Mouse (Mus musculus): ENCODE measurements at regions not wholly inside any gene's neighbourhood (a gene's known extent, or its start where the extent isn't known, plus 50 kb on each side); places are given as distances from the start of the nearest gene placed in this dataset.
A peak's percentile ranks its signal among the peaks of the same experiment; 100 is the strongest.
"Not testable (repeated sequence)": the region's sequence is repeated elsewhere in the genome, so short reads cannot be mapped to it uniquely, and the experiment has no call there.

DNA sequence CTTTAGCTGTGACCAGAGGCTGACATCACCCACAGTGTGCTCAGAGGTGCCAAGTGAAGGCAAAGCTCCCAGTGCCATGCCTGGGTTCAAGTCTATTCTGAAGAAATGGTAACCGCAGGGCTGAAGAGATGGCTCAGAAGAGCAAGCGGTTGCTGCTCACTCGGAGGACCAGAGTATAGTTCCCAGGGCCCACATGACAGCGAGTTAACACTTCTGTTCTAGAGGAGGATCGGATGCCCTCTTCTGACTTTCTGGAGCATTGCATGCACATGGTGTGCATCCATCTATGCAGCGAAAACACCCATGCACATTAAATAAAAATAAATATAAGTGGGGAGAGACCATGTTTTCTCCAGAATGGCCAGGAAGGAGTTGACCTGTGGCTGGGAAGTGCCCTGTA, 209.5 kb downstream of the Sorl1 start:
- no peak for DNase-seq (ENCODE audit: low spot score in 2 of 2)

DNA sequence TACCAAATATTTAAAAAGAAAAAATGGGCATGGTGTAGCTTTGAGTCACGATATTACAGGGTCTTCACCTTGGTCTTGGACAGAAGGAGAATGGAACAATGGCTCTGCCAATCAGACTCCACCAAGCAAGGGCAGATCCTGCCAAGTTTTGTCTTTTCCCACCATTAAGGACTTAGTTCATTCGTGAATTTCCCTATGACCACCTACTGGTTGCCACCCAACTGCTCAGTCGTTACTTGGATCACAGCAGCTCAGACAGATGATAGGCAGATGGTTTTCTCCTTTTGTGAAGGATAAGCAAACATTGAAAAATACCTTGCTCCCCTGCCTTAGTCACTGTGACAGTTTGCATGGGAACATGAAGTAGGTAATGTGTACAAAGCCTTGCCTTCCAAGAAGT, 210.2 kb downstream of the Sorl1 start:
- DNase-seq (ENCODE audit: low spot score in 2 of 2): no peak

DNA sequence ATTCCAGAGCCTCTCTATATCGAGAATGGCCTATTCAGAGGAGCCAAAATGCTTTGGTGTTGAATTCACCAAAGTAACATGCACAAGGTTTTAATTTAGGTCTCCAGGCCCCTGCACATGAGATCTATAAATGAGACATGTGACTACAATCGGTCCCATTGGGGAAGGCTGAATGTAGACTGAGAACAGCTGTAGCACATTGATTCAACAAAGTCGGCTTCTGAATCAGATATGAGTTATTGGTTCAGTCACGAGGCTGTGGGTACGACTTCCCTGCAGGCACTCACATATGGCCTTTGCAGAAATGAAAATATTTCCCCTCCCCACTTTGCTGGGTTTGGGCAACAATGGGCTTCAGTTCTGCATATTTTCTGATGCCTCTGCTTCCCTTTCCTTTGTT, 211.6 kb downstream of the Sorl1 start:
- DNase-seq (ENCODE audit: low spot score in 2 of 2): no peak

DNA sequence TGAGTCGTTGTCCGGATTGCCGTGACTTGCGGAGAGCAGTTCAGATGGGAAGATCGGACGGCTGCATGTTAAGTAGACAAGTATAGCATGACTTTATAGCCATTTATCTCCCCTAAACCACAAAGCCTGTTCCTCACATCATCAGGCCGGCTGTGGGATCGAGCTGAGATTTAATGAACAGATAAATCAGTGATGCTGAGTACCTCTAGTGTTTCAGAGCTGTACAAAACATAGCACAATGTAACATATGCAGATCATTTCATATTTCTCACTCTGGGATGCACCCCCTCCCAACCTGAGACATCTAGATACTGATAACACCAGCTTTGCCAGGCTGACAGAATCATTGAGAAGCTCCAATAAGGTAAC, 223.5 kb downstream of the Sorl1 start:
- DNase-seq (ENCODE audit: low spot score in 2 of 2): no peak

DNA sequence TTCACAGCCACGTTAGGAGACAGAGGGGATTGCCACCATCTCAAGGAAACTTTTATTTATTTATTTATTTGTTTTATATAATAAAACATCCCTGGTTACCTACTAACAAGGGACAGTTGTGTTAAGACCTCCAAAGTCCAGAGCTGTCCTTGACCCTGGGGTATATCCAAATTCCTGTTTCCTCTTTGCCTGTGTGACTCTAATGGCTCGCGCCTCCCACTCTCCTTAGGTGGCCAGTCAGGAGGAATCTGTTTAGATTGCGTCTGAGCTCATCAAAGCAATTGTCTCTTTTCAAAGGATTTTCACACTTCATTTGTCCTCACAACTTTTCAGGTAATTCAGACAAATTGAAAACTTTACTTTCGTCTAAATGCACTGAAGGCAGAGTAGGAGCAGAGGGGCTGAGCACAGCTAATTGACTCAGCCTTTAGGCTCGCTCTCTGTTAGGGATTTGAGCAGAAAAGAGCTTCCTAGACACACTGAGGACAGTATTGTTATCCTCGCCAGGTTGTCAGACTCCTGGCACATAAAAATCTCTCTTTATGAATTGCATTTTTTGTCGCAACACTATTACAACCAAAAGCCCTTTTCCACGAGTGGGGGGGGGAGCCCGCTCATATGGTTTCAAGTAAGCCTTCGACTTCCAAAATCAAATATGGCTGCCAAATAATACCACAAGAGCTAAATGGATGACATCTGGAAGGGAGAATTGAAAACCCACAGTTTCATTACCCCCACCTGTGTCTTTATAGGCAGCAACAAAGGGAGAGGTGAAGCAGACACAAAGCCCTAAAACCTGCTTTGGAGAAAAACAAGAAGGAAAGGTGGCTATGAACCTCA, 224.1 kb downstream of the Sorl1 start:
- DNase-seq (ENCODE audit: low spot score in 2 of 2): no peak

DNA sequence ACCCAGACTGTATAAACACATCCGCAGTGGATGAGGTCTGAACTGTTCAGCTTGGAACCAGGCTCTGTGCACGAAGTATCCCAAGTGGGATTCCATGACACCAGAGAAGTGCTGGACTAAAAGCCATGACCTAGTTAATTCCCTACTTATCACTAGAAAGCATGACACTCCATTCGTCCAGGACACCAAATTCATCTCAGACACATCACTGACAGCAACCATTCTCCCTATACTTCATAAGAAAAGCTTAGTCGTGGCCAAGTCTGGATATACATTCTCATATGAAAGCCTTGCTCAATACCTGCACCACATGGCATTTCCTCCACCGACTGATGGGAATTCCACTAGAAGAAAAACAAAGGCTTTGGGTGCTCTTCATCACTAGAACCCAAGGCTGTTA, 229.0 kb downstream of the Sorl1 start:
- DNase-seq (ENCODE audit: low spot score in 2 of 2): no peak

DNA sequence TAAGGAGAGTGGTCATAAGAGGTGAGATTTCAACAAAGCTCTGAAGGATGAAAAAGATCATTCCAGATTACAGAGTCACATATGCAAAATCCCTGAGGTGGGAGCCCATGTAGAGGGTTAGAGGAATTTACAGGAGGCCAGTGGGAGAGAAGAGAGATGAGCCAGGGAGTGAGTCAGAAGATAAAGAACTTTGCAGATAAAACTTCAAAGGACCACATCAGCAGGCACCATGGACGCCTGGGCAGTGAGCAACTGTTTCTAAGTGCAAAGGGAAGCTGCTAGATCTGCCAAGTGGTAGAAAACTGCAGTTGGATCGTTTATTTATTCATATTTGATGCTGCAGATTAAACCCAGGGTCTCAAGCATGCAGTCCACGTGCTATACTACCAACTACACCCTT, 231.3 kb downstream of the Sorl1 start:
- DNase-seq (ENCODE audit: low spot score in 2 of 2): no peak

DNA sequence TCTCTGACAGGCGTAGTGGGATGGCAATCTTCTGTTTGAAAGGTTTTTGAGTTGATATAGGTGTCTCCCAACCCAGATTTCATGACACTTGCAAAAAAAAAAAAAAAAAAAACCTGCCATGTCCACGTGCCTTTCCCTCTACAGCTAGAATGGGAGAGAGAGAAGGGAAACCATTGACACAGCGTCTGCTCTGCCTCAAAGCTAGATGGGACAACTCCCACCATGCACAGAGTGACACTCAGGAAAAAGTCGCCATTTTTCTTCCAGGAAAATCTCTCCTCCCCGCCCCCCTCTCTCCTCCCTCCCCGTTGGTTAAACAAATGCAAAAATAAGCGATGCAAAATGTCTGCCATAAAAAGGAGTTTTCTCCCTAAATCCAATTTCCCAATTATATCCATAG, 232.9 kb downstream of the Sorl1 start:
- DNase-seq (ENCODE audit: low spot score in 2 of 2): no peak

DNA sequence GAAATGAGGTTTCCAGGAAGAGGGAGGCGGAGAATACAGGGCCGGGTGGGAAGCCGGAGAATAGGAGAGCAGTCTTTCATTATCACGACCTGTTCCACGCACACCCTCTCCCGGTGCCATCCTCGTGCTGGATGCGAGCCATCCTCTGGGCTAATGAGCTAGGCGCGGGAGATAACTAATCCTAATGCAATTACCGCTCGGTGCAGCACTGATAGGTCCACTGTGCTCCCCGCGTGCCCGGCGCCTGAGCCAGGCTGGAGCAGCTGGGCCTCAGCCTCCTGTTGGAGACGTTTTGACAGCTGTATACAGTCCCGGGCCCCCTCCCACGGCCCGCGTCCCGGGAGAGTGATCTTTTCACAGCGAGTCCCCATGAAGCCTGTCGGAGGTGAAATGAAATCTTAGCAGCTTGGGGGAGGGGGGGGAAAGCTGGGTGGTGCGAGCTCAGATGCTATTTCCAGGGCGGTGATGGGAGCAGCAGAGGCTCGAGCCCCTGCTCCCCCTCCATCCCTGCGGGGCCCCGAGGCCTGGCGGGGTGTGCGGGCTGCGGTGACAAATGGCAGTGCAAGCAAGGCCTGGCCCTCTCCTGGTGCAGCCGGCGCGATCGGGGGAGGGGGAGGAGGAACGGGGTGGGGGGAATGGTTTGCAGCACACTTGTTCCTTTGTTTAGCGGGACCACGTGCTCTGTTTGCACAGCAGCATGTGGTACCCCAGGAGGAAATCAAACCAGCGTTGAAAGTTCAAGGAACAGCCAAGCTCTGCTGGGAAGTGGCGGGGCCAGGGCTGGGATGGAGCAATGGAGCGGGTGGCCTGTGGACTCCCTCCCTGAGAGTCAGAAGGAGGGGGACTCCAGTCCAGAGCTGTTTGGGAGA, 233.6 kb downstream of the Sorl1 start:
- DNase-seq (ENCODE audit: low spot score in 2 of 2): peak; percentile 48 to 66

DNA sequence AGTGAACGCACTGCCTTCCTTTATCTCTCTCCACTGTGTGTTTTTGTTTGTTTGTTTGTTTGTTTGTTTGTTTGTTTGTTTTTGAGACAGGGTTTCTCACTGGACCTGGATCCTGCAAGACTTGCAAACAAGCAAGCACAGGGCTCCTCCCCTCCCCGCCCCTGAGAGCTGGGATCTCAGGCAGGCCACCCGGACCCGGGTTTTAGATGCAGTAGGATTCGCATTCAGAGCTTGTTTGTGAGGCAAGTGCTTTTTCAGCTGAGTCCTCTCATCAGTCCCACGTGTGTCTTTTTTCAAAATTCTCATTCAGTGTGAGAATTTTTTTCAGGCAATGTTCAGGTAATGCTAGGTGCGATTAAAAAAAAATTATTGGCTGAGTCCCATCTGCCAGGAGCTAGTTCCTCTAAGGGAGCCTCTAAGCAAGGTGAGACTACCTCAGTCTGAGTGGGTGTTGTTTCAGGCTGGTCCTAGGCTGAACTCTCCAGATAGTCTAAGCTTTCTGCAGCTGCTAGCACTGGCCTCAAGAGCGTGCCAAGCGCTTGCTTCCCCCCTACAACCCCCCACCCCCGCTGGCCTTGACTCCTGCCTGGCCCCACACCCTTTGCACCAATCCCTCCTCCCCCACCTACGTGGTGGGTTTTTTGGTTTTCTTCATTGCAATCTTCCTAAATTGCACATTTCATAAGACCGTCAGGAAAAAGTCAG, 234.4 kb downstream of the Sorl1 start:
- no peak for DNase-seq (ENCODE audit: low spot score in 2 of 2)

DNA sequence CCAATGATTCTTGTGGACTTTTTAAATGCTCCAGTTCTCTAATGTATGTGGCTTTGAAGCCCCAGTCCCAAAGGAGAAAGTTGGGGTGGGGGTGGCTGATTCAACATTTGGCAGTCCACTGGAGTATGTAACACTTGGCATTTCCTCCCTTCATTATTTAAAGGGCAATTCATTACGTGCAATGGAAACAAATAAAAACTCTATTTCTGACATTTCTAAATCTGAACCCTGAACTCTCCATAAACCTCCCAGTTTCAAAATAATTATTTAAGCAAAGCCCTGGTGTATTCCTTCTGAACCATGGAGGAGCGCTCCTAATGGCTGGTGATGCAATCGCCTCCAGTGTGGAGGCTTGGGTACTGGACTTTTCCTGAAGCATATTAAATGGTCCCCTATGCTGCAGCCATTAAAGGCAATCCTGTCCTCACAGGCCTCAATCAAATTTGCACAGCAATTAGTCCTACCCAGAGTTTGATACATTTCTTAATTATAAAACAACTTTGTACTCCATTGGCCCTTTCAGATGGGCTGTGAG, 235.4 kb downstream of the Sorl1 start:
- no peak for DNase-seq (ENCODE audit: low spot score in 2 of 2)

DNA sequence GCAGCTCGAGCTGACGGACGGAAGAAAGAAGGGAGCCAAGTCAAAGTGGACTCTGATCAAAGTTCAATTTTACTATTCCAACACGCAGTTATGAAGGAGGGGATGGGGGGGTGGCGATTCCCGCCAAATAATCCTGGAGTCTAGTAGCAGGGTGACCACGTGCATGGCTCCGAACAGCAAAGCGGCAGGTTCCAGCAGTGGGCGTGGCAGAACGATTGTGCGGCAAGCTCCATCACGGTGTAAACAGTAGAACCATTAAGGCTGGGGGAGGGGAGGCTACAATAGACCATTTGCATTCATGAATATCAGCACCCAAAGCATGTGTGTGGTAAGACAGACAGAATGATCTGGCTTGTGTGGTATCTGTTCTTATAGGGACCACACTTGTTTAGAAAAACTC, 237.6 kb downstream of the Sorl1 start:
- not testable (repeated sequence) for DNase-seq (ENCODE audit: low spot score in 2 of 2)

DNA sequence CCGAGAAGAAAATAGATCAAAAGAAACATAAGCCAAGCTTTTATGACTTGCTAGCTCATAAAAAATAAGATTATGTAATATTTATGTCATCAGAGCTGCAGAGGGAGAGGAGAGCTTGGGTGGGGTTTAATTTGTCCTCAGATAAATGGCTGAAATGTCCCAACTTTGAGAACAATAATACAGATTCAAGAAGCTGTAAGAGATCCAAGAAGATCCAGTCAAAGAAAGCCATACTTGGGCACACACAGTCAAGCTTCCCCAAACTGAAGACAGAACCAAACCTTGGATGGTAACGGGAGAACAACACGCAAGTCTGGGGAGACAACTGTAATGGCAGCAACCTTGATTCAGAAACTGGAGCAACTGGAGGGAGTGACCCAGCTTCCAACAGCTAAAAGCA, 243.6 kb downstream of the Sorl1 start:
- no peak for DNase-seq (ENCODE audit: low spot score in 2 of 2)

DNA sequence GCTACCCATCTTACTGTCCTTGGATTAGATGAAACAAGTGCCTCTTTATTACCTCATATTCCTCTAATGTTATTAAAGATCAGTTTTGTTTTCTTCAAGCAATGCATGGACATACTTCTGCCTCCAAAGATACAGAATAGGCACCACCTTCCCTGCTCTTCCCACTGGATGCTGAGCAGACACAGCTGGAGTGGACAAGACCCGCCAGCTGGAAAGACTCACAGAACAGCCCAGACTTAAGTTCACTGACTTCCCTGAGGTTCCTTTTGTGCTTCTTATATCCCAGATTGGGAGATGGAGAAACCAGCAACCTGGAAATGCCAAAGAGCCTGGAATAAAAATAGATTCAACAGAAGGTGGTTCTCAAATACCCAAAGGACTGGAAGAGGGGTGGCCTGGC, 245.0 kb downstream of the Sorl1 start:
- no peak for DNase-seq (ENCODE audit: low spot score in 2 of 2)

DNA sequence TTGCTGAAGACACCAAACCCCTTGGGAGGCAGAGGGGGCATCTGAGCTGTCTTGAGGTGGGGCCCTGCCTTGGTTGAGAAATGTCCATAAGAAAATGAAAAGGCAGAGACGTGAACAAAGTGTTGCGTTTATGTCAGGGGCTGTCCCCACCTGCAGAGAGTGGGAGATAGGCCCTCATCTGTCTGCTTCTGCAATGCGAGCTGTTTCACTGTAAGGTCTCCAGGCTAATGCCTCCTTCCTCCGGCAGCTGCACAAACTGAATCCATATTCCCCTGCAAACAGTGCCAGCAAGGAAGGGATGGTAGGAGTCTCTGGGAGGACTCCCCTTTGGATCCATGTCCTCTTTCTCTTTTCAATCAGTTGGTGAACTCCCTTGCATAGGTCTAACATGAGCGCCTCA, 263.0 kb downstream of the Sorl1 start:
- DNase-seq (ENCODE audit: low spot score in 2 of 2): no peak

DNA sequence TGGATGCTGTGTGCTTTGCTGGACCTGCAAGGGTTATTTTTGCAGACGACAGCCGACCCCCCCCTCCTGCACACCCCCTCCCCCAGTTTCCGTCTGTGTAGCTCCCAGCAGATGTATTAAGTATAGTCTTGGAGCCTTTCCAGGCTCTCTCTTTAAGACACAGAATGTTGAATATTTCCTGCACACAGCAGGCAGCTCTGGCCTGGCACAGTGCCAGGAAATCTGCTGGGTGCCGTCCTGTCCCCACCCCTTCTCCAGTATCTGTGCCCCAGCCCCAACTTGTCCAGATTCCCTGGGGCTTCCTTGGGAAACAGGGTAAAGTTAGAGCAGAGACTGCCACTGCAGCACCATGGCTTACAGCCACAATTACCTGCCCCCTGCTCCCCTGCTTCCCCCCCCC, 263.4 kb downstream of the Sorl1 start:
- peak; percentile 38 for DNase-seq (ENCODE audit: low spot score in 2 of 2)

DNA sequence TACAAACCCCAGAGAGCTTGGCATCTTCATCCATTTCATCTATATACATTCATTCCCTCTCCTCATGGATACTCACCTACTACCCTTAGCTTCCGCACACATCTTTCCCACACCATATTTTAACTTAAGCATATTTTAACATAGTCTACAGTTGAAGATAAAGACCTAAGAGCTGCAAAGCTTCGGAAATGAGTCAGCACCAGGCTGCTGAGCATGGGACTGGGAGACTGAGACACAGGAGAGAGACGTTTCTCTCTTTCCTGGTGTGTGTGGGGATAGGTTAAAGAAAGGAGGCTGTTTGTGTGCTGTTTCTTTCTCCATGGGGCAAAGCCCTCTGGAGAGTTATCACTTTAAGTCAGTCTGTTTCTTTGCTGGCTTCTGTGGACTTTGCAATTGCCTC, 264.3 kb downstream of the Sorl1 start:
- no peak for DNase-seq (ENCODE audit: low spot score in 2 of 2)

DNA sequence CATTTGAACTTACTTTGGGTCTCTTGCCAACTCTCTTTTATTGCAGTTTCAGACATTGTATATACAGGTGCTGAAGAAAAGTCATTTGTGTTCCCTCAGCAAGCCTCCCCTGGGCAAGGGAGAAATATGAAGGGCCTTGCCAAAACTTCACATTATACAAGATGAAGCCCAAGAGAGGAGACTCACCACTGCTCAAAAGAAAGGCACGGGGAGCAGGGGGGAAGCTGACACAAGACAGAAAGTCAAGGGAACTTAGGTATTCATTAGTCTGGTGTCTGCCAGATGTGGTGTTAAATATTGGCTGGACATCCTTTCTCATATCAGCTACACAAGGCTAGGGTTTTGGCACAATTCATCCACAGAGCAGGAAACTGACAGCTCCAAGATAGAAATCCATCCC, 272.0 kb downstream of the Sorl1 start:
- DNase-seq (ENCODE audit: low spot score in 2 of 2): no peak

DNA sequence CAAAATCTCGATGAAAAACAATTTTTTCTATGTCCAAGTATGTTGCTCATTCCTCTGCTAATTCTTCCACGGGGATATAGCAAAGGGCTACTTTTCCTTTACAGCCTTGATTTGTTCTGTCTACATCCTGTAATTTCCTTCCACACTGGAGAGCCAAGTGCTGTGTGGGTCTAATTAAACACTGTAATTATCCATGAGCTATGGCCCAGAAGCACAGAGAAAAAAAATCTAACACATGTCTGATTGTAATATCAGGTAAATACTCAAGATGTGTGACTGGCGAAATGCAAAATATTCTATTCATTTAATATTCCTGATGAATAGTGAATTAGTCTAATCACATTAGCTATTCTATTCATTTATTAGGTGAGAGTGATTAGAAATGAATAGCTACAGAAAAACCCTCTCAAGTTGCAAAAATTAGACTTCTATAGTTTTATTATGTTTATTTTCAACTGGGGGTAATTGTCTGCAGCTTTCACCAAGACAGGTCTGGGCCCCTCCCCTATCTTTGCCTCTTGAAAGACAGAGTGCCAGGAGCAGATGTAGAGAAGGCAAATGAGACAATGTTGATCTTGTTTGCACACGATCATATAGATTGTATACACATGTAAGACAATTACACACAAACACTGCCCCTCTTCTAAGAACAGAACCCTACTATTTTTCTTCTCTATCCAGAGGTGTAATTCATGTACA, 274.3 kb downstream of the Sorl1 start:
- DNase-seq (ENCODE audit: low spot score in 2 of 2): no peak

DNA sequence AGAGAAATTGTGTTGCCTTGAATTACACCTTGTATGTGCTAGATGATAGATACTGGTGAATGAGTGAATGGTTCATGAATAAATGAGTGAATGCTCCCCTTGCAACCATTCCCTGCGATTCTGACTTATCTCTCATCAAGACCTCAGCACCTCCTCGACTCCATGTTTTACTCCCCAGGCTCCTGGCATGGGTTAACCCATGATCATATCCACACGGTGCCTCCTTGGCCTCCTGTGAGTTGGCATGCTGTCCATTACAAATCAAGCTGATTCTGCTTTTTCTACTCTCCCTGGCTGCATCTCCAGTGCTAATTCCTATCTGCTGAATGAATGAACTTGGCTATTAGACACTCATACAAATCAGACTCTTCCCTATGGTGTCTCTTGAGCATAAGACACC, 279.5 kb downstream of the Sorl1 start:
- DNase-seq (ENCODE audit: low spot score in 2 of 2): no peak

All from right cerebral cortex, postnatal 36 days (tissue).